Mouse (Mus musculus) liver, adult (tissue): ENCODE data around the gene Ankrd55.

ENCODE experiments used
- GATA4 ChIP-seq: IDR thresholded peaks from 2 replicates; pipeline ENCODE4 v1.6.1; 2014; ENCODE audit warnings: mild to moderate bottlenecking, low read length; ENCODE audit not compliant: insufficient replicate concordance

Gene Ankrd55

DNA sequence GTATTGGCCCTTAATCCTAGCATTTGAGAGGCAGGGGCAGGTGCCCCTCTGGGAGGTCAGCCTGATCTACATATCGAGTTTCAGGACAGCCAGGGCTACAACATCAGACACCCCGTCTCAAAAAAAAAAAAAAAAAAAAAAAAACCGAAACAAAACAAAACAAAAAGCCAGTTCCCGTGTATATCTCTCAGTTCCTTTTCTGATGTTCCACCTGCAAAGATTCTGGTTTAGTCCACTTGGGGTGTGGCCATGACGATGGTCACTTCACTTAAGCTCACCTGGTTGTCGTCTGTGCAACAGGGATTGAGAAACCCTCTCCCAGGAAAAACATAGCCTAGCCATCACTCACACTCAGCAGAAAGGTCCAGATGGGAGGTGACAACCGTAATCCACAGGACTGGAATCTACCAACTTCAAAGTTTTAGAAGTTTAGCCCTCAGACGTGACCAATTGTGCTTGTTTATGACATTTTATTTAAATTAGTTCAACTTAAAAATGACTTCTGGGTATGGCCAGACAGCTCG is 90.6 kb downstream of the Ankrd55 start:
- TF ChIP-seq GATA4 = no peak

DNA sequence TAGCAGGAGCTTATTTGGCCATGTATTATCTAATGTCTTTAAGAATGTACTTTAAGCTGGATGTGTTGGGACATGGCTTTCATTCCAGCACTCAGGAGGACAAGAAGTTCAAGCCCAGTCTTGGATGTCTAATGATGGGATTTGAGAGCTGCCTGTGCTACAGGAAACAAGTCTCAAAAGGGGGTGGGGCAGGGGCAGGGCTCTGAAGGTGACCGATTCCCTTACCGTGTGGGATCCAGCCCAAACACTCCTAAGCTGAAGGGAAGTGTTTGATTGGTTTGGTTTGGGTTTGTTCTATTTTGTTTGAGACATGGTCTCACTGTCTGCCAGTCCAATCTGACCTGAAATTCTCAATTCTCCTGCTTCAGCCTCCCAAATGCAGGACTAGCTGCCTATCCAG is 93.2 kb downstream of the Ankrd55 start:
- no peak for TF ChIP-seq GATA4

DNA sequence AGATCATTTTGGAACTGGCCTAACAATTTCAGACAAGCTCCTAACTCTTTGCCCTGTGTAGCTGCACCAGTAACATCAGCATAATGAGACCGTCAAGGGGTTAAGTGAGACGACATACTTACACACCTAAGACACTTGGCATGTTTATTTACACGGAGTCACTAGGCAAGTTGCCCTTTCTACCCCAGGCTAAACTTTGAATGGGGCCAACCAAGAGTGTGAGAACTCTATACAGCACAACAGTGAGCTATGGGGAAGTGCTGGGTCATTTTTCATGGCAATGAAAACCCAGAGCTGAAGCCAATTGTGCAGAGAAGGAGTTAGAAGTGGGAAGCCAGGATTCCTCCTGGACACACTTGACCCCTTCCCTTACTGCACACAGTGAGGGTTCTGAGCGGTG is 94.2 kb downstream of the Ankrd55 start:
- TF ChIP-seq GATA4 = no peak

DNA sequence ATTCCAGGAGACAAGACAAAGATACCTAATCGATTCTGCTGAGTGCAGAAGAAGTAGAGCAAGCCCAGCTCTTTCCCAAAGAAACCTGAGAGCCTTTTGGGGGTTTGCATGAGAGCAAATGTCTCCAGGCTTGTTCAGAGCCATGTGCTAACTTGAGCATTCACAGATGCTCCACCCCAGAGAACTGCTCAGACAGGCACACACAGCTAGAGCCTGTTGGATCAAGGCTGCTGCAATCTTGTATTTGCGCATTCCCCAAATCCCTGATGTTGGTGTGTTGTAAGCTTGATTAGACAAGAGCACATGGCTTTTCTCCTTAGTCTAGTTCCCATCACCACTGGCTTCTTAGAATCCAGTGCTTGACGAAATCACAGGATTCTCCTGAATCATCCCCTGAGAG is 94.7 kb downstream of the Ankrd55 start:
- TF ChIP-seq GATA4 = no peak

GRCm38 (mm10) chr13:112383941-112384659 is 95.8 kb downstream of the Ankrd55 start:
- TF ChIP-seq GATA4 = no peak

DNA sequence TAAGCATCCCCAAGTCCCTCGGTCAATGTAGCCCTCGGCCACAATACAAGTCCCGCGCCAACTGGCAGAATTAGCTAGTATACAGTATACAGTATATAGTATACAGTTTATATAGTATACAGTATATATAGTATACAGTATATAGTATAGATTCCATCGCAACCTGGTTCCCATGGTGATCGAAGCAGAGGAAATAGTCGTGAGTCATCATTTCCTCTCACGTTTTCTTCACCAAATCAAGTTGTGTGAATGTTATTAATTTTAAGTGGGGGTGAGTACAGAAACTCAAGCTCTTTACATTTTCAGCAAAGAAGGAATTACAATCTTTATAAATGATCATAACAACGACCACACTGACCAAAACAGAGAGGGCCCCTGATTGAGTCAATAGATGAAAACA is 96.8 kb downstream of the Ankrd55 start:
- no peak for TF ChIP-seq GATA4

- no peak for TF ChIP-seq GATA4
These were observed 98.3 kb downstream of the Ankrd55 start for GRCm38 (mm10) chr13:112386494-112387075.

DNA sequence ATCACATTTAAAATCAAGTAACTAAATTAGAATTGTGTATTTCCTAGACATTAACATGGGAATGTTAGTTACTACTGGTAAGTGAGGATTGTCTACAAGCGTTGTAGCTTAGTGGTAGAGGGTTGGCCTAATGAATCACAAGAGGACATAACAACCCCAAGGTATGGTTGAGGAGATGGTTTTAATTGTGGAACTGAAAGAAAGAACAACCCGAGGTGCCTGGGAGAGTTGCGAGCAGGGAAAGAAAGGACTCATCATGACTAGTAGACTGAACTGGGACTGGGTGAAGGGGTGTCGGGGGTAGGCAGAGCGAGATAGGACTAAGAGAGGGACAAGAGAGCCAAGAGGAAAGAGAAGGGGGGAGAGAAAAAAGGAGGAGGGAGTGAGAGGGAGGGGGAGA is 99.0 kb downstream of the Ankrd55 start:
- no peak for TF ChIP-seq GATA4

DNA sequence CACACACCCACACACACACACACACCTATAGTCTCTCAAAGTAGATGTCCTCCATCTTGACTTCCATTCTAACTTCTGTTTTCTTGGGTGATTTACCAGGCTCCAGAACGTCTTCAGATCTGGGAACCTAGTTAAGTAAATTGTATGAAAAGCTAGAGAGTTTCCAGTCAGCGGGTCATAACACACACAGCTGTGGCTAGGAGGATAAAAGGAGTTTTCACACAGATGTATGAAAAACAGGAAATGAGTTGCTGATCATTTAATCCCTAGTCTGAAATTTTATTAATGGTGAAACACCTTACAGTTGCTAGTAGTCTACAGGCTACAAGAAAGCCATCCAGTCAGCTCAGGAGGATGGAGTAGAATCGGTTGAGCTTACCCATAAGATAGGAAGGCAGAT is 99.9 kb downstream of the Ankrd55 start:
- no peak for TF ChIP-seq GATA4

GRCm38 (mm10) chr13:112390206-112390605 is 102.0 kb downstream of the Ankrd55 start:
- no peak for TF ChIP-seq GATA4

- TF ChIP-seq GATA4 = no peak
These were observed 103.1 kb downstream of the Ankrd55 start for GRCm38 (mm10) chr13:112391354-112391753.

DNA sequence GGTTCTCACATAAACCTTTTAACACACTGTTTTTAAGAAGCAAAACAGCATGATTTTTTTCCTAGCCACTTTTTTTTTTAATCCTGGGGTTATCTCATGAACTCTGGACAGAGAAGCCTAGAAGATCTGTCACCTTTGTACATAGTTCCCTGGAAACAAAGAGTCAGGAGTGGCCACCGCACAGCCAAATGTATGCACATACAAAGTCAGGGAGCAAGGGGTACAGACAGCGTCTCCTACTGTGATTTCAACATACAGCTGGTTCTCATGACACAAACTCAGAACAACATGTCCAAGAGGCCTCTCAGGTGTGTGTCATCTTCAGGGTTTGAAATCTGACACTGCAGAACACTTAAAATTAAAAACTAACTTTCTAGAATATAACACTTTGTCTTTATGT is 105.1 kb downstream of the Ankrd55 start:
- no peak for TF ChIP-seq GATA4

- no peak for TF ChIP-seq GATA4
These were observed 106.0 kb downstream of the Ankrd55 start for GRCm38 (mm10) chr13:112394271-112394670.

DNA sequence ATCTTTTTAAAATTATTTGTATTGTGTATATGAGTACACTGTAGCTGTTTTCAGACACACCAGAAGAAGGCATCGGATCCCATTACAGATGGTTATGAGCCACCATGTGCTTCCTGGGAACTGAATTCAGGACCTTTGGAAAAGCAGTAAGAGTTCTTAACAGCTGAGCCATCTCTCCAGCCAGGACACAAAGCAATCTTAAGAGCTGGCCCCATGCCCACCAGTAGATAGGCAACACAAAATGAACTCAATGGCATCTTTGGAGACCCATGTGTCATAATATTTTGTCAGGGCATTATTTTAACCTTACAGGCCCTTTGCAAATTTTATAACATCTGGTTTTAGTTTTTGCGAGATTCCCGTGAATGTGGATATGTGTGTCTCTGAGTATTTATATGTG is 116.5 kb downstream of the Ankrd55 start:
- TF ChIP-seq GATA4 = no peak; the same call in 1 of the 2 replicates

DNA sequence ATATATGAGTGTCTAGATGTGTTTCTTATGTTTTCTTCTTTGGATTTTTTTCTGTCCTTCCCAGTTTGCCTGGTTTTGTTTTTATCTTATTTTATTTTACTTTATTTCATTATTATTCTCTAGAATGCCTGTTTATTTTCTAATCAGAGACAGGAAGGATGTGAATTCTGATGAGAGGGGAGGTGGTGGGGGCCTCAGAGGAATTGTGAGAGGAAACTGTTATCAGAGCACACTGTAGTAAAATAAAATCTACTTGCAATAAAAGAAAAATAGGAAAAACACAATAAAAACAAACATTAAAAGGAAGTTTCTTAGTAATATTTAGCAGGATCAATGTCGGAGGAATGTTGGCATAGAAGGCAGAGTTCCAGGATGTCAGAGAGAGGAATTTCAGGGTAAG is 116.9 kb downstream of the Ankrd55 start:
- TF ChIP-seq GATA4 = peak; percentile 96

GRCm38 (mm10) chr13:112406618-112407017 is 118.4 kb downstream of the Ankrd55 start:
- no peak for TF ChIP-seq GATA4
